21 mouse cellular contexts compared by ENCODE assay signal in the genomic region with DNA sequence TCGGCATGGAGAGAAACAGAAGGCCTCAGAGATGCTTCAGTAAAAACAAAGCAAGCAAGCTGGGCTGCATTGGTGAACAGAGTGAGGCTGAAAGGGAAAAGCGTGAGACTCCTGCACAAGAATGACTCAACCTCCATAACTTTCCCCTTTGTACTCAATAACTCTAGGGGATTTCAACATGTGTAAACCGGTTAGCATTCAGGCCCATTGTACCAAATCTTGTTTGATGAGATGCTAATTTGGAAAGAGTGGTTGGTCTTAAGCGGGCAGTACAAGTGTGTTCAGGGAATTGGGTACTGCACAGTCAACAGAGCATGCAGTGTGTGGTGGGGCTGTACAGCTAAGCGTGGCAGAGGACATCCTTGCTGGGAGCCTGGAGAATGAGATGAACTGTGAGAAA. TPM values are rescaled to one million over a fixed set of nuclear protein-coding genes. Genes with fewer than 3 reads are reported as not detected.
"Had no signal": no experiment of that assay in that cellular context is flagged by ENCODE, and none has a peak within 500 bp of the region (broad histone marks: within the 10 kb centered on the region; RNA-seq: fewer than 3 reads in every experiment).

No protein-coding gene starts in this region.

- H3K4me1 ChIP-seq: midbrain, embryonic 13.5 days; midbrain, embryonic 15.5 days; neural tube, embryonic 12.5 days had no signal

- H3K27ac ChIP-seq: lung, embryonic 15.5 days; macrophage; midbrain, embryonic 13.5 days; midbrain, embryonic 15.5 days; neural tube, embryonic 12.5 days; stomach, embryonic 15.5 days had no signal

- H3K27me3 ChIP-seq: lung, embryonic 15.5 days; megakaryocyte, embryonic 14.5 days; midbrain, embryonic 13.5 days; midbrain, embryonic 15.5 days; neural tube, embryonic 12.5 days; stomach, embryonic 15.5 days had no signal

- H3K36me3 ChIP-seq: lung, embryonic 15.5 days; midbrain, embryonic 13.5 days; midbrain, embryonic 15.5 days; neural tube, embryonic 12.5 days; stomach, embryonic 15.5 days had no signal

- ATAC-seq: liver, postnatal 0 days; lung, postnatal 0 days; midbrain, embryonic 13.5 days; midbrain, embryonic 15.5 days had no signal

- H3K4me3 ChIP-seq: lung, embryonic 15.5 days; megakaryocyte, embryonic 14.5 days; midbrain, embryonic 13.5 days; midbrain, embryonic 15.5 days; neural tube, embryonic 12.5 days; stomach, embryonic 15.5 days had no signal

- DNase-seq: liver, postnatal 0 days; lung, adult 2 months; lung, postnatal 14 days; lung, postnatal 36 days; right cerebral cortex, postnatal 14 days; thymus, adult 18-20 months; thymus, postnatal 14 days; thymus, postnatal 36 days had no signal

- H3K9me3 ChIP-seq: lung, embryonic 15.5 days; megakaryocyte, embryonic 14.5 days; midbrain, embryonic 13.5 days; midbrain, embryonic 15.5 days; neural tube, embryonic 12.5 days; stomach, embryonic 15.5 days had no signal

RNA-seq across cellular contexts. Expression of a gene that starts 46.4 kb away (rescaled TPM):
- polyA plus RNA-seq: lung, adult 2 months; lung, postnatal 0 days; macrophage; midbrain, embryonic 11.5 days; midbrain, embryonic 13.5 days; midbrain, embryonic 15.5 days; midbrain, postnatal 0 days; neural tube, embryonic 12.5 days; neural tube, embryonic 14.5 days; spleen, adult 2 months; stomach, embryonic 15.5 days; thymus, postnatal 0 days had no signal
